Mouse (Mus musculus) heart, embryonic 10.5 days (tissue): ENCODE measurements at regions not wholly inside any gene's neighbourhood (a gene's known extent, or its start where the extent isn't known, plus 50 kb on each side); places are given as distances from the start of the nearest gene placed in this dataset.

ENCODE experiments used
- DNase-seq: peaks from one replicate; pipeline ENCODE4 v3.0.0-alpha.2; 2017; ENCODE audit warnings: low spot score
- H3K27ac ChIP-seq: fragments of 300-500 bp; sonication (generic); 2 replicates; pipeline ENCODE4 v1.5.1; 2016; ENCODE audit warnings: mild to moderate bottlenecking
- H3K27me3 ChIP-seq: fragments of 300-500 bp; sonication (generic); 2 replicates; pipeline ENCODE4 v1.6.1; 2016; ENCODE audit warnings: mild to moderate bottlenecking; ENCODE audit not compliant: poor library complexity, insufficient read depth, severe bottlenecking
- H3K36me3 ChIP-seq: fragments of 300-500 bp; sonication (generic); 2 replicates; pipeline ENCODE4 v1.6.1; 2016; ENCODE audit warnings: mild to moderate bottlenecking, moderate library complexity
- H3K4me1 ChIP-seq: fragments of 300-500 bp; sonication (generic); 2 replicates; pipeline ENCODE4 v1.6.1; 2016; ENCODE audit warnings: mild to moderate bottlenecking
- H3K4me3 ChIP-seq: fragments of 300-500 bp; sonication (generic); 2 replicates; pipeline ENCODE4 v1.5.1; 2016; ENCODE audit warnings: mild to moderate bottlenecking, moderate library complexity
- H3K9me3 ChIP-seq: fragments of 300-500 bp; sonication (generic); 2 replicates; pipeline ENCODE4 v1.6.1; 2016; ENCODE audit warnings: mild to moderate bottlenecking, moderate library complexity
- WGBS: fragments of 180-500 bp; shearing (Covaris S2); methylation state at CpG from one replicate; pipeline ENCODE4 v1.1.7; 2016; 5-methylcytosine and 5-hydroxymethylcytosine counted together

DNA sequence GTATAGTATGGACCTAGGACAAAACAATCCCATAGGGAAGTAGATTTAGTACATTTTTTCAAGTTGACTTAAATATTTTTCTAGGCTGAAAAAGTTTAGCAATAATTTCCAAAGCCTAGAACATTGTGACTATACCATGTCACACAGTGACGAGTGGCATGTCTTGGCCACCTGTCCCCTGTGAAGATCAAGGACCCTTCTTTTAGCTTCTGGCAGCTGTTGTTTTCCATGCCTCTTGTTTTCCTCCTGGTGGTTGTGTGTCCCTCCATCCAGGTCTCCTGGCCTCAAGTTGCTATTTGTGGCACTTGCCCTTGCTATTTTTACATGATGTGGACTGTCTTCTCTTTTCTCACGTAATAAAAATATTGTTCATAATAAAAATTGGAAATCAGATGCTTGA, 427.2 kb upstream of the Mef2c start:
- H3K36me3 ChIP-seq, result no peaks in the 10 kb centered on the region
- no peak for DNase-seq
- no peak overlapping the region for H3K4me3 ChIP-seq
- WGBS, result 53% methylated on average over 2 of the region's 2 CpGs
- H3K27ac ChIP-seq, result no peak overlapping the region
- H3K4me1 ChIP-seq, result no peaks in the 10 kb centered on the region
- H3K27me3 ChIP-seq, result no peaks in the 10 kb centered on the region
- no peaks in the 10 kb centered on the region for H3K9me3 ChIP-seq

GRCm38 (mm10) chr13:83077085-83077484, 426.7 kb upstream of the Mef2c start:
- H3K4me3 ChIP-seq, result no peak overlapping the region
- no peaks in the 10 kb centered on the region for H3K4me1 ChIP-seq
- no peaks in the 10 kb centered on the region for H3K9me3 ChIP-seq
- no peak overlapping the region for H3K27ac ChIP-seq
- no peak for DNase-seq
- H3K27me3 ChIP-seq, result no peaks in the 10 kb centered on the region
- 91% methylated on average over 1 of the region's 1 CpGs for WGBS
- no peaks in the 10 kb centered on the region for H3K36me3 ChIP-seq

DNA sequence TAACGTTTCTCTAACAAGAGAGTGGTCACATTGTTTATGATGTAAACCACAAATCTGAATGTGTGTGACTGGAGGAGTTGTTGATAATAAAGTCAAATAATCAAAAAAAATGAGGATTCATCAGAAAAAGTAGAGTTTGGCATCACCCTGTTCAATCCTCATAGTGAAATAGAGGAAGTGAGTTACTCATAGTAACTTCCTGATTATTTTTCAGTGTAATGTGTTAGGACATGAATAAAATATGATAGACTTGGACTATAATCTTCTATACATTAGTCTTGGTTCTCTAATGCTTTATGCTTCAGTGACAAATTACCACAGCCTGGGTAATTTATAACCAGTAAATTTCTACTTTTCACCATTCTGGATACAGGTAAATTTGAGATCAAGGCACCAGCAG, 424.5 kb upstream of the Mef2c start:
- no peak for DNase-seq
- H3K9me3 ChIP-seq, result no peaks in the 10 kb centered on the region
- WGBS, result 70% methylated on average over 1 of the region's 1 CpGs
- no peaks in the 10 kb centered on the region for H3K4me1 ChIP-seq
- no peaks in the 10 kb centered on the region for H3K36me3 ChIP-seq
- no peak overlapping the region for H3K4me3 ChIP-seq
- no peak overlapping the region for H3K27ac ChIP-seq
- H3K27me3 ChIP-seq, result no peaks in the 10 kb centered on the region

DNA sequence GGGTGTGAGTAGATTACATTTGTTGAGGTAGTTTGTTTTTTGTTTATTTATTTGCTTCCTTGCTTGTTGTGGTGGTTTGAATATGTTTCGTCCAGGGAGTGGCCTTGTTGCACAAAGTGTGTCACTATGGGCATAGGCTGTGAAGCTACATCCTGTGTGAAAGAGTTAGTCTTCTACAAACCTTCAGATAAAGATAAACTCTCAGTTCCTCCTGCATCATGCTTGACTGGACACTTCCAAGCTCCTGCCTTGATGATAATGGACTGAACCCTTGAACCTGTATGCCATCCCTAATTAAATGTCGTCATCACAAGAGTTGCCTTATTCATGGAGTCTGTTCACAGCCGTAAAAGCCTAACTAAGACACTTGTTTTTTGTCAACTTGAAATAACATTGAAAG, 418.9 kb upstream of the Mef2c start:
- 76% methylated on average over 3 of the region's 3 CpGs for WGBS

GRCm38 (mm10) chr13:83099908-83100307, 403.9 kb upstream of the Mef2c start:
- DNase-seq, result no peak
- H3K4me1 ChIP-seq, result no peaks in the 10 kb centered on the region
- H3K27me3 ChIP-seq, result no peaks in the 10 kb centered on the region
- no peak overlapping the region for H3K4me3 ChIP-seq
- no peaks in the 10 kb centered on the region for H3K36me3 ChIP-seq
- no peak overlapping the region for H3K27ac ChIP-seq
- 50% methylated on average over 1 of the region's 1 CpGs for WGBS
- no peaks in the 10 kb centered on the region for H3K9me3 ChIP-seq

More for the DNA sequence above, 418.9 kb upstream of the Mef2c start:
- H3K4me3 ChIP-seq, result no peak overlapping the region
- H3K9me3 ChIP-seq, result no peaks in the 10 kb centered on the region
- H3K27ac ChIP-seq, result no peak overlapping the region
- no peak for DNase-seq
- H3K36me3 ChIP-seq, result no peaks in the 10 kb centered on the region
- no peaks in the 10 kb centered on the region for H3K27me3 ChIP-seq
- no peaks in the 10 kb centered on the region for H3K4me1 ChIP-seq

DNA sequence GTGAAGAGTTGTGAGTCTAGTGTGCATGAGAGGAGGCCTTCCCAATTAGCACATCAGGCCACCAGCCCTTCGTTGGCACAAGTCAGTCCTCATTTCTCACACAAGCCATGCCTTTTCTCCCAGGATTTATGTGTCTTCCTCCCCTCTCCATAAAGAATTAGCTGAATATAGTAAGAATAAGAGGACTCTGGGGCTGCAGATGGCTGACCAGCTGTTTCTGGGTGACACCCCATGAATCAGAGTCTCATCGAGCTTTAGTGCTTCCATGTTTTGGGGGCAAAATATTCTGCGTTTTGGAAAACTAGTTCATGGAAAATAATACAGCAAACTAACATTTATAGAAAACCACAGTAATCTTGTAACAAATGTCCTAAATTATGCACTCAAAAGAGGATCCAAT, 393.2 kb upstream of the Mef2c start:
- DNase-seq, result no peak

GRCm38 (mm10) chr13:83111503-83111902, 392.3 kb upstream of the Mef2c start:
- Histone ChIP-seq H3K36me3 (no peaks in the 10 kb centered on the region), H3K4me3 (no peak overlapping the region), H3K4me1 (no peaks in the 10 kb centered on the region; the same call in 1 of the 2 replicates), H3K27ac (no peak overlapping the region), H3K27me3 (no peaks in the 10 kb centered on the region), H3K9me3 (no peaks in the 10 kb centered on the region)
- DNase-seq, result no peak
- 20% methylated on average over 2 of the region's 2 CpGs for WGBS

More for the DNA sequence above, 393.2 kb upstream of the Mef2c start:
- Histone ChIP-seq H3K4me1 (no peaks in the 10 kb centered on the region; the same call in 1 of the 2 replicates), H3K36me3 (no peaks in the 10 kb centered on the region), H3K4me3 (no peak overlapping the region), H3K9me3 (no peaks in the 10 kb centered on the region), H3K27ac (no peak overlapping the region), H3K27me3 (no peaks in the 10 kb centered on the region)
- WGBS, result 90% methylated on average over 3 of the region's 3 CpGs

GRCm38 (mm10) chr13:83112323-83112722, 391.5 kb upstream of the Mef2c start:
- Histone ChIP-seq H3K9me3 (no peaks in the 10 kb centered on the region), H3K36me3 (no peaks in the 10 kb centered on the region), H3K4me3 (no peak overlapping the region), H3K27me3 (no peaks in the 10 kb centered on the region), H3K4me1 (no peaks in the 10 kb centered on the region; the same call in 1 of the 2 replicates), H3K27ac (no peak overlapping the region)
- no peak for DNase-seq
- 37% methylated on average over 1 of the region's 1 CpGs for WGBS

GRCm38 (mm10) chr13:83112741-83113140, 391.1 kb upstream of the Mef2c start:
- Histone ChIP-seq H3K4me1 (no peaks in the 10 kb centered on the region; the same call in 1 of the 2 replicates), H3K4me3 (no peak overlapping the region), H3K27me3 (no peaks in the 10 kb centered on the region), H3K36me3 (no peaks in the 10 kb centered on the region), H3K9me3 (no peaks in the 10 kb centered on the region), H3K27ac (no peak overlapping the region)
- 71% methylated on average over 5 of the region's 5 CpGs for WGBS
- DNase-seq, result no peak

DNA sequence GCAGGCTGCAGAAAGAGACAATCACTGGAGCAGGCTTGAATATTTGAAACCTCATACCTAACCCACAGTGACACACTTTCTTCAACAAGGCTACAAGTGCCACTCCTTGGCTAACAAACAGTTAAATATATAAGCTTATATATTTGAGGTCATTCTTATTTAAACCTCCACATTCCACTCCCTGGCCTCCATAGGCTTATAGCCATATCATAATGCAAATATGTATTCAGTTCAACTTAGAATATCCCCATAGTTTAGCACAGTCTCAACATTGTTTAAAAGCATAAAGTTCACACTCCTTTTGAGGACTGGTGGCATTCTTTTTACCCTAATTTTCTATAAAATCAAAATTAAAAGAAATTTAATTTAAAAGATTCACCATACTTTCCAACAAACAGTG, 390.0 kb upstream of the Mef2c start:
- Histone ChIP-seq H3K4me3 (no peak overlapping the region), H3K9me3 (no peaks in the 10 kb centered on the region), H3K4me1 (no peaks in the 10 kb centered on the region; the same call in 1 of the 2 replicates), H3K27ac (no peak overlapping the region), H3K36me3 (no peaks in the 10 kb centered on the region), H3K27me3 (no peaks in the 10 kb centered on the region)
- no peak for DNase-seq

DNA sequence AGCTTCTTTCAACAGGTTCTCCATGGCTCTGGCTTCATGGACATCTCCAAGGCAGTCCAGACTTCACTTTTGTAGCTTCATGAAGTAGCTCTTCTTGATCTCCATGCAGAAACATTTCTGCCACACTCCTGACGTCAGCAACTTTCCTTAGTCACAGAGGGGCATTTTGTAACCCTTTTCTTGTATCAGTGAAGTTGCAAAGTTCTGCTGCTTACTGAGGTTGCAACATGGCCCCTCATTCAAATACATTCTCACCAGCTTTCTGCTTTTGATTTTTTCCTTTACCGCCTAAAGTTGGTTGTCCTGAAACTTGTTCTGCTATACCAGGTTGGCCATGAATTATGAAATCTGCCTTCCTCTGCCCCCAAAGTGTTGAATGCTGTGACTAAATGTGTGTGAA, 389.4 kb upstream of the Mef2c start:
- 73% methylated on average over 2 of the region's 2 CpGs for WGBS
- Histone ChIP-seq H3K27ac (no peak overlapping the region), H3K27me3 (no peaks in the 10 kb centered on the region)

GRCm38 (mm10) chr13:83115691-83116090, 388.1 kb upstream of the Mef2c start:
- Histone ChIP-seq H3K4me1 (no peaks in the 10 kb centered on the region; the same call in 1 of the 2 replicates), H3K4me3 (no peak overlapping the region), H3K27ac (no peak overlapping the region), H3K36me3 (no peaks in the 10 kb centered on the region), H3K27me3 (no peaks in the 10 kb centered on the region), H3K9me3 (no peaks in the 10 kb centered on the region)
- DNase-seq, result no peak
- 85% methylated on average over 2 of the region's 2 CpGs for WGBS

More for the DNA sequence above, 389.4 kb upstream of the Mef2c start:
- H3K36me3 ChIP-seq, result no peaks in the 10 kb centered on the region
- DNase-seq, result no peak
- H3K9me3 ChIP-seq, result no peaks in the 10 kb centered on the region
- H3K4me3 ChIP-seq, result no peak overlapping the region
- no peaks in the 10 kb centered on the region; the same call in 1 of the 2 replicates for H3K4me1 ChIP-seq

- Histone ChIP-seq H3K4me3 (no peak overlapping the region), H3K27ac (no peak overlapping the region), H3K4me1 (no peaks in the 10 kb centered on the region), H3K9me3 (no peaks in the 10 kb centered on the region), H3K27me3 (no peaks in the 10 kb centered on the region), H3K36me3 (no peaks in the 10 kb centered on the region)
- WGBS, result 75% methylated on average over 4 of the region's 4 CpGs
- DNase-seq, result no peak
These were observed 383.5 kb upstream of the Mef2c start for GRCm38 (mm10) chr13:83120343-83120742.

- no peaks in the 10 kb centered on the region for H3K27me3 ChIP-seq
- H3K4me3 ChIP-seq, result no peak overlapping the region
- H3K4me1 ChIP-seq, result no peaks in the 10 kb centered on the region
- DNase-seq, result no peak
- H3K36me3 ChIP-seq, result no peaks in the 10 kb centered on the region
- H3K27ac ChIP-seq, result no peak overlapping the region
- H3K9me3 ChIP-seq, result no peaks in the 10 kb centered on the region
These were observed 380.2 kb upstream of the Mef2c start for GRCm38 (mm10) chr13:83123596-83123995.
